Mouse (Mus musculus): ENCODE measurements at regions not wholly inside any gene's neighbourhood (a gene's known extent, or its start where the extent isn't known, plus 50 kb on each side); places are given as distances from the start of the nearest gene placed in this dataset.

- TF ChIP-seq CTCF (IDR thresholded peaks at IDR 0.05; ENCODE audit: low read depth): no peak
- TF ChIP-seq EP300 (IDR thresholded peaks at IDR 0.05; ENCODE audit: low read depth): no peak
Observed at GRCm38 (mm10) chr12:112274756-112275155, 128.7 kb downstream of the Kif26a start.

All from heart, postnatal 0 days (tissue).